Mouse (Mus musculus) forebrain, embryonic 12.5 days (tissue): Measurements from ENCODE around the gene Fgfr2. TPM values are rescaled to one million over a fixed set of nuclear protein-coding genes. Genes with fewer than 3 reads are reported as not detected.

Experiments used
- ATAC-seq: fragments of 200-750 bp; cut with Nextera tagmentation; 2 replicates; pipeline ENCODE4 v1.8.0; 2017; ENCODE audit warnings: moderate TSS enrichment; ENCODE audit not compliant: low FRiP score
- H3K27ac ChIP-seq: fragments of 300-500 bp; sonication (generic); 2 replicates; pipeline ENCODE4 v1.5.1; 2016; ENCODE audit warnings: mild to moderate bottlenecking
- H3K27me3 ChIP-seq: fragments of 300-500 bp; sonication (generic); 2 replicates; pipeline ENCODE4 v1.6.1; 2016; ENCODE audit warnings: mild to moderate bottlenecking
- H3K36me3 ChIP-seq: fragments of 300-500 bp; sonication (generic); replicated peaks from 2 replicates; pipeline ENCODE4 v1.6.1; 2016; ENCODE audit warnings: mild to moderate bottlenecking
- H3K4me1 ChIP-seq: fragments of 300-500 bp; sonication (generic); 2 replicates; pipeline ENCODE4 v1.6.1; 2016
- H3K4me2 ChIP-seq: fragments of 300-500 bp; sonication (generic); 2 replicates; pipeline ENCODE4 v1.6.1; 2016; ENCODE audit warnings: mild to moderate bottlenecking, moderate library complexity
- H3K4me3 ChIP-seq: fragments of 300-500 bp; sonication (generic); replicated peaks from 2 replicates; pipeline ENCODE4 v1.5.1; 2016; ENCODE audit warnings: mild to moderate bottlenecking
- H3K9ac ChIP-seq: fragments of 300-500 bp; sonication (generic); 2 replicates; pipeline ENCODE4 v1.6.1; 2016; ENCODE audit warnings: mild to moderate bottlenecking
- H3K9me3 ChIP-seq: fragments of 300-500 bp; sonication (generic); 2 replicates; pipeline ENCODE4 v1.6.1; 2016
- WGBS: fragments of 180-500 bp; shearing (Covaris S2); methylation state at CpG from one replicate; pipeline ENCODE4 v1.1.7; 2016; 5-methylcytosine and 5-hydroxymethylcytosine counted together
- polyA plus RNA-seq: library from polyadenylated mRNA; unstranded; fragments of >200 nt; fragmentation: Nextera tagmentation; extraction: Ambion mirVana; gene quantifications from 2 replicates; pipeline ENCODE4 v1.2.1, GENCODE M21; 2016

The Fgfr2 gene
- polyA plus RNA-seq, 1 experiment from 2014 or later, result 89.6 TPM

- H3K9me3 ChIP-seq, result no peaks in the 10 kb centered on the region
- no peak overlapping the region for H3K4me3 ChIP-seq
- H3K9ac ChIP-seq, result no peak overlapping the region
- no peaks in the 10 kb centered on the region for H3K27me3 ChIP-seq
- no peak overlapping the region for H3K27ac ChIP-seq
- H3K4me1 ChIP-seq, result peaks cover 16% of the 10 kb centered on the region
- ATAC-seq, result no peak
- 56% methylated on average over 1 of the region's 1 CpGs for whole genome bisulfite sequencing
- H3K36me3 ChIP-seq, result no peaks in the 10 kb centered on the region
- H3K4me2 ChIP-seq, result no peak overlapping the region
Measured at GRCm38 (mm10) chr7:132380634-132381336, 742.4 kb downstream of the Fgfr2 start.

- Histone ChIP-seq H3K9ac (no peak overlapping the region), H3K9me3 (no peaks in the 10 kb centered on the region), H3K36me3 (no peaks in the 10 kb centered on the region), H3K4me3 (no peak overlapping the region), H3K4me1 (peaks cover 12% of the 10 kb centered on the region), H3K27ac (no peak overlapping the region), H3K27me3 (no peaks in the 10 kb centered on the region), H3K4me2 (no peak overlapping the region)
- 87% methylated on average over 6 of the region's 6 CpGs for WGBS
- no peak for ATAC-seq
Measured at GRCm38 (mm10) chr7:132377913-132378312, 745.2 kb downstream of the Fgfr2 start.

- H3K4me1 ChIP-seq, result peaks cover 15% of the 10 kb centered on the region
- no peak overlapping the region for H3K4me3 ChIP-seq
- peak overlapping the region; percentile 16; the same call in 1 of the 2 replicates for H3K27ac ChIP-seq
- H3K9ac ChIP-seq, result no peak overlapping the region
- 60% methylated on average over 10 of the region's 10 CpGs for WGBS
- no peak for ATAC-seq
- no peaks in the 10 kb centered on the region for H3K27me3 ChIP-seq
- no peak overlapping the region for H3K4me2 ChIP-seq
- no peaks in the 10 kb centered on the region for H3K9me3 ChIP-seq
- no peaks in the 10 kb centered on the region for H3K36me3 ChIP-seq
Measured at GRCm38 (mm10) chr7:132373594-132374378, 749.4 kb downstream of the Fgfr2 start.

- 44% methylated on average over 17 of the region's 17 CpGs for WGBS
- Histone ChIP-seq H3K9ac (no peak overlapping the region), H3K27me3 (no peaks in the 10 kb centered on the region), H3K4me2 (no peak overlapping the region), H3K27ac (0 out of 2 replicates have a peak overlapping the region, but pooled peaks have one; percentile 16), H3K9me3 (no peaks in the 10 kb centered on the region), H3K4me3 (no peak overlapping the region), H3K4me1 (peaks cover 15% of the 10 kb centered on the region), H3K36me3 (no peaks in the 10 kb centered on the region)
- ATAC-seq, result no peak
Measured at GRCm38 (mm10) chr7:132372752-132373513, 750.2 kb downstream of the Fgfr2 start.

- Histone ChIP-seq H3K9ac (no peak overlapping the region), H3K4me1 (peaks cover 15% of the 10 kb centered on the region), H3K36me3 (no peaks in the 10 kb centered on the region), H3K4me2 (no peak overlapping the region), H3K27ac (no peak overlapping the region), H3K9me3 (no peaks in the 10 kb centered on the region), H3K27me3 (no peaks in the 10 kb centered on the region), H3K4me3 (no peak overlapping the region)
- 79% methylated on average over 1 of the region's 1 CpGs for WGBS
- ATAC-seq, result no peak
Measured at GRCm38 (mm10) chr7:132371832-132372231, 751.3 kb downstream of the Fgfr2 start.

GRCm38 (mm10) chr7:132369784-132370183, 753.4 kb downstream of the Fgfr2 start:
- H3K9me3 ChIP-seq, result no peaks in the 10 kb centered on the region
- no peak for ATAC-seq
- WGBS, result 89% methylated on average over 2 of the region's 2 CpGs
- no peaks in the 10 kb centered on the region for H3K36me3 ChIP-seq
- no peak overlapping the region for H3K4me2 ChIP-seq
- H3K27me3 ChIP-seq, result no peaks in the 10 kb centered on the region
- H3K4me1 ChIP-seq, result peaks cover 15% of the 10 kb centered on the region
- H3K9ac ChIP-seq, result no peak overlapping the region
- H3K4me3 ChIP-seq, result no peak overlapping the region
- no peak overlapping the region for H3K27ac ChIP-seq

GRCm38 (mm10) chr7:132368859-132369258, 754.3 kb downstream of the Fgfr2 start:
- peaks cover 13% of the 10 kb centered on the region for H3K4me1 ChIP-seq
- no peak overlapping the region for H3K9ac ChIP-seq
- H3K4me2 ChIP-seq, result no peak overlapping the region
- no peaks in the 10 kb centered on the region for H3K36me3 ChIP-seq
- H3K9me3 ChIP-seq, result no peaks in the 10 kb centered on the region
- WGBS, result 83% methylated on average over 6 of the region's 6 CpGs
- no peaks in the 10 kb centered on the region for H3K27me3 ChIP-seq
- ATAC-seq, result no peak
- no peak overlapping the region for H3K4me3 ChIP-seq
- no peak overlapping the region for H3K27ac ChIP-seq

GRCm38 (mm10) chr7:132367344-132367743, 755.8 kb downstream of the Fgfr2 start:
- ATAC-seq, result no peak
- H3K9ac ChIP-seq, result no peak overlapping the region
- no peaks in the 10 kb centered on the region for H3K4me1 ChIP-seq
- H3K9me3 ChIP-seq, result no peaks in the 10 kb centered on the region
- H3K27ac ChIP-seq, result no peak overlapping the region
- no peak overlapping the region for H3K4me3 ChIP-seq
- WGBS, result 90% methylated on average over 3 of the region's 3 CpGs
- H3K4me2 ChIP-seq, result no peak overlapping the region
- no peaks in the 10 kb centered on the region for H3K36me3 ChIP-seq
- no peaks in the 10 kb centered on the region for H3K27me3 ChIP-seq

GRCm38 (mm10) chr7:132365703-132366384, 757.3 kb downstream of the Fgfr2 start:
- H3K36me3 ChIP-seq, result no peaks in the 10 kb centered on the region
- no peak overlapping the region for H3K9ac ChIP-seq
- no peaks in the 10 kb centered on the region for H3K9me3 ChIP-seq
- H3K4me3 ChIP-seq, result no peak overlapping the region
- ATAC-seq, result no peak
- H3K4me2 ChIP-seq, result no peak overlapping the region
- H3K27ac ChIP-seq, result no peak overlapping the region
- H3K27me3 ChIP-seq, result no peaks in the 10 kb centered on the region
- 97% methylated on average over 5 of the region's 5 CpGs for WGBS
- no peaks in the 10 kb centered on the region for H3K4me1 ChIP-seq

- no peaks in the 10 kb centered on the region for H3K4me1 ChIP-seq
- H3K36me3 ChIP-seq, result no peaks in the 10 kb centered on the region
- H3K9ac ChIP-seq, result no peak overlapping the region
- H3K4me2 ChIP-seq, result no peak overlapping the region
- no peaks in the 10 kb centered on the region for H3K9me3 ChIP-seq
- no peak overlapping the region for H3K4me3 ChIP-seq
- WGBS, result 86% methylated on average over 5 of the region's 5 CpGs
- no peak for ATAC-seq
- H3K27me3 ChIP-seq, result 0 out of 2 replicates have a peak, but pooled peaks cover 3% of the 10 kb centered on the region
- no peak overlapping the region for H3K27ac ChIP-seq
Measured at GRCm38 (mm10) chr7:132365111-132365510, 758.0 kb downstream of the Fgfr2 start.

- Histone ChIP-seq H3K36me3 (no peaks in the 10 kb centered on the region), H3K4me2 (no peak overlapping the region), H3K4me1 (no peaks in the 10 kb centered on the region), H3K27ac (no peak overlapping the region), H3K9me3 (no peaks in the 10 kb centered on the region), H3K9ac (no peak overlapping the region), H3K27me3 (0 out of 2 replicates have a peak, but pooled peaks cover 7% of the 10 kb centered on the region), H3K4me3 (no peak overlapping the region)
- no peak for ATAC-seq
- 87% methylated on average over 5 of the region's 5 CpGs for WGBS
Measured at GRCm38 (mm10) chr7:132364506-132364905, 758.6 kb downstream of the Fgfr2 start.

GRCm38 (mm10) chr7:132360336-132360735, 762.8 kb downstream of the Fgfr2 start:
- Histone ChIP-seq H3K4me1 (peaks cover 17% of the 10 kb centered on the region), H3K9ac (no peak overlapping the region), H3K27me3 (0 out of 2 replicates have a peak, but pooled peaks cover 13% of the 10 kb centered on the region), H3K36me3 (no peaks in the 10 kb centered on the region), H3K9me3 (no peaks in the 10 kb centered on the region), H3K4me3 (no peak overlapping the region), H3K27ac (no peak overlapping the region), H3K4me2 (no peak overlapping the region)
- WGBS, result 88% methylated on average over 4 of the region's 4 CpGs
- no peak for ATAC-seq
